Mouse (Mus musculus) macrophage (primary cell): Measurements from ENCODE around the gene Guca2a. TPM values are rescaled to one million over a fixed set of nuclear protein-coding genes. Genes with fewer than 3 reads are reported as not detected.

ENCODE experiments used
- H3K27ac ChIP-seq: fragments of 350-480 bp; formaldehyde crosslinking; 2 replicates; pipeline ENCODE4 v1.9.0; 2021
- H3K36me3 ChIP-seq: fragments of 350-480 bp; formaldehyde crosslinking; 2 replicates; pipeline ENCODE4 v1.9.0; 2021; ENCODE audit errors: inconsistent target
- H3K4me3 ChIP-seq: fragments of 350-480 bp; formaldehyde crosslinking; 2 replicates; pipeline ENCODE4 v1.9.0; 2021; ENCODE audit errors: inconsistent target
- H3K79me2 ChIP-seq: fragments of 350-480 bp; formaldehyde crosslinking; 2 replicates; pipeline ENCODE4 v1.9.0; 2021; ENCODE audit errors: inconsistent target
- WGBS: methylation state at CpG from one replicate; pipeline ENCODE4 v1.1.7; 2026; ENCODE audit warnings: inconsistent platforms; ENCODE audit not compliant: missing documents; 5-methylcytosine and 5-hydroxymethylcytosine counted together
- polyA plus RNA-seq: library from polyadenylated mRNA; stranded (reverse); fragments of 250-400 nt; gene quantifications from 3 replicates; pipeline ENCODE4 v1.2.4, GENCODE M21; 2018; ENCODE audit warnings: inconsistent platforms

Gene Guca2a
- polyA plus RNA-seq, 1 experiment from 2014 or later: not detected

DNA sequence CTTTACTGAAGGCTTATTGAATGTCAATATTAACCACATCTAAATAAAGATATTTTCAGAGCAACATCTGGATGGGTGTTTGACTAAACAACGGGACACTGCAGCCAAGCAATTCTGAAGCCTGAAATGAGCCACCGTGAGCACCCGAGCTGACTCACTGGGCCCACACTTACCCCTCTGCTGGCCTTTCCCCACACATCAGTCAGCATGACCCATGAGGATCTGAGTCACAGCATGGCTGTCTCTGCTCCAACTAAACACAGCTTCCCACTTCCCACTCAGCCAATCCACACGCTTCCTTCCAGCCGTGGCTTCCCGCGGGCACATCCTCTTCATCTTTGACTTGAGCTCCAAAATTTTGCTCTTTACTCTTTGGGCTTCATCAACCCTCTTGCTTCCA, 25.5 kb downstream of the Guca2a start:
- 52% methylated on average over 7 of the region's 7 CpGs for whole genome bisulfite sequencing
- Histone ChIP-seq H3K4me3 (no peak overlapping the region), H3K79me2 (no peaks in the 10 kb centered on the region), H3K36me3 (no peaks in the 10 kb centered on the region), H3K27ac (peak overlapping the region; percentile 33)

DNA sequence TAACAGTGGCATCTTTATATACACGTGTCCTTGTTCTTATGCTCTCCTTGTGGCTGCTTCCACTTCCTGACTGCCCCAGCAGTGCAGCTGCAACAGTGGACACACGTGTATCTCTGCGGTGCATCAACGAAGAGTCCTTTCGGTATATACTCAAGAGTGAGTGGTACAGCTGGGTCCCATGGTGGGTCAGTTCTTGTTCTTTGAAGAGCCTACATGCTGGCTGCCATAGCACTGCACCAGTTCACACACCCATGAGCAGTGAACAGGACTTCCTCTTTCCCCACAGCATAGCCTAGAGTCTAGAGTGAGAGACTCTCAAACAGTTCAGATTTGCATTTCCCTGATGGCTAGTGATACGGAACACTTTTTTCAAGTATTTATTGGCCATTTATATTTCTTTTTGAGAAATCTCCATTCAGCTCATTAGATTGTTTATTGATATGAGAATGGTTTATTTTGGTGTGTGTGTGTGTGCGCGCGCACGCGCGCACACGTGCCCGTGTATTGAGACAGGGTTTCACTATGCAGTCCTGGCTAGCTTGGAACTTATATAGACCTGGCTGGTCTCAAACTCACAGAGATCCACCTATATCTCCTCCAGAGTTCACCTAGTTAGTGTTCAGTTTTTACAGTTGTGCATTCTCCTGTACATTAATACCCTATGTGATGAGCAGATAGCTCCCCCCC, 26.0 kb downstream of the Guca2a start:
- H3K36me3 ChIP-seq: no peaks in the 10 kb centered on the region
- peak overlapping the region; percentile 33 for H3K27ac ChIP-seq
- no peak overlapping the region for H3K4me3 ChIP-seq
- 80% methylated on average over 14 of the region's 14 CpGs for WGBS
- no peaks in the 10 kb centered on the region for H3K79me2 ChIP-seq

DNA sequence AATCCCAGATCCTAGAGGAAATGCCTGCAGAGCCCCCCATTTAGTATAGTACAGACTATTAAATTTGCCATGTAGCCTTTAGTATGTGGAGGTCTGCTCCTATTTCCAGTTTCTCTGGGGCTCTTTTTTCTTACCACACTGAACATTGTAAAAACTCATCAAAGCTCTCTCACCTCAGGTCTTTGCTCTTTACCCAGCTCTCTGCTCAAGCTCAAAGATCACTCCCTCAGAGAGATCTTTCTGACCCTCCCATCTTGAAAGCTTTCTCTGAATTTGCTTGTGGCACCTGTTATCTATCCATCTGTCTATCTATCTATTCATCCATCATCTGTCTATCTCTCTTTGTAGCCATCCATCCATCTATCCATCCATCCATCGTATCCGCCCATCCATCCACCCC, 27.7 kb downstream of the Guca2a start:
- Histone ChIP-seq H3K27ac (no peak overlapping the region), H3K4me3 (no peak overlapping the region), H3K36me3 (no peaks in the 10 kb centered on the region), H3K79me2 (no peaks in the 10 kb centered on the region)
- 86% methylated on average over 2 of the region's 2 CpGs for WGBS

DNA sequence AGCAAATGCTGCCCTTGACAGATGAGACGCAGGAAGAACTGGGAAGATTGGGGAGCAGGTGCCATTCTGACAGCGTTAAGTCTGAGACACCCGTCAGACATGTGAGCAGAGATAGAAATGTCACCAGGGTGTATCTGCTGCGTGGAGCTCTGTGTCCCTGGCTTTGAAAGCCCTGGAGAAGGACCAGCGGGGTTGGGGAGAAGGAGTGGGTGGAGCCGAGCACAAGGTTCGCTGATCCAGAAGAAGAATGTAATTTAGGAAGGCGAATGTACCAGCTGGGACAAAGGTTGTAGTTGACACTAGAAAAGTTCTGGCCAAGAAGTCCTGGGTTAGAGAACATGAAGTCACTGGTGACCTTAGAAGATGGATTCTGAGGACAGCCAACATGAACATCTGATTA, 28.6 kb downstream of the Guca2a start:
- Histone ChIP-seq H3K4me3 (no peak overlapping the region), H3K36me3 (no peaks in the 10 kb centered on the region), H3K27ac (no peak overlapping the region), H3K79me2 (no peaks in the 10 kb centered on the region)
- WGBS: 88% methylated on average over 7 of the region's 8 CpGs

DNA sequence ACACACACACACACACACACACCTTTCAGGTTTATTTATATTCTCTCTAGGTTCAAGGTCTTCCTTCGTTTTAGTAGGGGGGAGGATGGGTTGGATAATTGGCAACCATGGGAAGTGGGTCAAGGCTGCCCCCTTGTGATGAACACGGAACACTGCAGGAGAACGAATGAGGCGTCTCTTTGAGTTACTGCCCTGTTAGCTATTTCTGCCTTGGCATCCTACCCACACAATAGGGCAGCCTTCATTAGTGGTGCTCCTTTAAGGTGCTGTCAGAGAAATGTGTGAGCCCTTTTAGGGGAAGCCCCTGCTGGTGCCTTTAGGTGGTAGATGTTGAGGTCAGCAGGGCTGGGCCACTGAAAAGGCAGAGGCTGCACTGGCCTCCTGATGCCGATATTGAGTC, 29.9 kb downstream of the Guca2a start:
- H3K4me3 ChIP-seq: no peak overlapping the region
- 34% methylated on average over 5 of the region's 5 CpGs for WGBS
- no peaks in the 10 kb centered on the region for H3K36me3 ChIP-seq
- no peak overlapping the region for H3K27ac ChIP-seq
- no peaks in the 10 kb centered on the region for H3K79me2 ChIP-seq

DNA sequence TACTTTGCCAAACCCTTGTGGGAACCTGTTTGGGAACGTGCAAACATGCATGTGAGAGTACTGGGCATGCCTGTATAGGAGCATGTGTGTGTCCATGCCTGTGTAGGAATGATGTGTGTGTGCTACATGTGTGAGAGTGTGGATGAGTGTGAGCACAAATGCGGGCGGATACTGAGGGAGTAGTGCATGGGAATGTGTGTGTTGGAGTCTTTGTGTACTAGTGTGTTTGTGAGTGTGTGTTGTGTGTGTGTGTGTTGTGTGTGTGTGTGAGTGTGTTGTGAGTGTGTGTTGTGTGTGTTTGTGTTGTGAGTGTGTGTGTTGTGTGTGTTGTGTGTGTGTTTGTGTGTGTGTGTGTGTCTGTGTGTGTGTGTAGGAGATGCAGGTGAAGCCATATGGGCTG, 30.7 kb downstream of the Guca2a start:
- no peaks in the 10 kb centered on the region for H3K79me2 ChIP-seq
- H3K4me3 ChIP-seq: no peak overlapping the region
- 94% methylated on average over 3 of the region's 3 CpGs for WGBS
- no peak overlapping the region for H3K27ac ChIP-seq
- H3K36me3 ChIP-seq: no peaks in the 10 kb centered on the region

DNA sequence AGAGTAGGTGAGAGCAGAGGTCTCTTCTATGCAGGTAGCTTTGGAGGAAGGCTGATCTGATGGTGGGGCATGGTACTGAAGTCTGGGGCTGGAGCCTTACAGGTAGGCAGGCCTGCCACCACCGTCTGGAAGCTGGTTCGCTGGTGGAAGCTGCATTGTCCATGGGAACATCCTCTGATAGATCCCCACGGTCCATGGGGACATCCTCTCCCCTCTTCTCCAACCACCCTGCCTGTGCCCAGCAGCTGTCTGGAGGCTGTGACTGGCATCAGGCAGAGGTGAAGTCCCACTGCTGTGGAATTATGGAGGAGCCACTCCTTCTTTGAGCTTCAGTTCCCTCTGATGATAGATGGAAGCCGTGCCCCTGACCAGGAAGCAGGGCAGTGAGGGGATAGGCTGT, 31.1 kb downstream of the Guca2a start:
- Histone ChIP-seq H3K36me3 (no peaks in the 10 kb centered on the region), H3K27ac (no peak overlapping the region), H3K79me2 (no peaks in the 10 kb centered on the region), H3K4me3 (no peak overlapping the region)
- WGBS: 91% methylated on average over 4 of the region's 4 CpGs

DNA sequence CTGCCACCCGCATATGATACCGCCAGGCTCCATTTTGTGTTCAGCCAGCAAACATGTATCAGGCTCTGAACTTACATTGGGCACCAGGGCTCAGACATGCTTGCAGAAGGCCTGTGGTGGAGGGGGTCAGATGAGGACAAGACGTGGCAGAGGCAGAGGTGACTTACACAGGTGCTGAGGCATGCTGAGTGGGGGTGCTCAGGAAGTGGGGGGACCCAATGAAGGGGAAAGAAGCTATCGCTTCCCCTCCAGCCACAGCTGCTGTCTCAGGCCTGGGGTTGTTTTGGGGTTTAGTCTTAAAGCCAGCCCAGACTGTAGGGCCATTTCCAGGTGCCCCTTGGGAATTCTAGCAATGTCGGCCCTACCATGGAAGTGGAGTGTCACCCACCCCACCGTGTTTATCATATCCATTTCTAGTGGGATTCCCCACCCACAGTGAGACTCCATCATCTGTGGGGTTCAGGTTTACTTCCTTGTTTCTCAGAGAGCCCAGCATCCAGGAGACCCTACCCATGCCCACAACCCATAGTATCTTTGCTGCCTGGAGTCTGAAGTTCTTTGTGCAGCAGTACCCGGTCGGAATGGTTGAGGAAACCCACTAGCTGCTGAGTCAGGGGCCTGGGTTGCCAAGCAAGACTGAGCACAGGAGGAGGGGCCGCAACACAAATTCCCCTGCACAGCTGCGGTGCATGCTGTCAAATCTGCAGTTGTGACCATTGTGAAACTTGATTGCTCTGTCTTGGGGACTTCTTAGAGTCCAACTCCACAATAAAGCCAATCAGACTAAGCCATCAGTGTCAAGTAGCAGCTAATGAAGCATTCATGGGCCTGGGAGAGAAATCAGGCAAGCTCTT, 32.1 kb downstream of the Guca2a start:
- no peak overlapping the region for H3K4me3 ChIP-seq
- H3K27ac ChIP-seq: no peak overlapping the region
- no peaks in the 10 kb centered on the region for H3K79me2 ChIP-seq
- 49% methylated on average over 9 of the region's 10 CpGs for WGBS
- no peaks in the 10 kb centered on the region for H3K36me3 ChIP-seq

DNA sequence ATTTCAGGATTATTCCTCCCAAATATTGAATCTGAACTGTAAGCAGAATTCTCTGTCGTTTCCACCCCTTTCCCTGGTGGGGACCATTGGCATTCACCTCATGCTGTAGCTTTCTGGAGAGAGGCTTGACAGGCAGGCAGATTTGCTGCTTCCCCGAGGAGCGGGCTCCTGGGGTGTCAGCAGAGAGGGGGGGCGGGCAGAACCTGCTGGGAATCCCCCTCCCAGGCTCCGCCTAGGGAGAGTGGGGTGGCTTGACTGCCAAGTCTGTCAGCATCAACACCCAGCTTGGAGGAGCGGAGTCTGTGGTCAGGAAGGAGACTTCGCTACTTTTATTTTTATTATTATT, 32.7 kb downstream of the Guca2a start:
- Histone ChIP-seq H3K36me3 (no peaks in the 10 kb centered on the region), H3K4me3 (no peak overlapping the region), H3K27ac (no peak overlapping the region), H3K79me2 (no peaks in the 10 kb centered on the region)
- WGBS: 66% methylated on average over 7 of the region's 7 CpGs

DNA sequence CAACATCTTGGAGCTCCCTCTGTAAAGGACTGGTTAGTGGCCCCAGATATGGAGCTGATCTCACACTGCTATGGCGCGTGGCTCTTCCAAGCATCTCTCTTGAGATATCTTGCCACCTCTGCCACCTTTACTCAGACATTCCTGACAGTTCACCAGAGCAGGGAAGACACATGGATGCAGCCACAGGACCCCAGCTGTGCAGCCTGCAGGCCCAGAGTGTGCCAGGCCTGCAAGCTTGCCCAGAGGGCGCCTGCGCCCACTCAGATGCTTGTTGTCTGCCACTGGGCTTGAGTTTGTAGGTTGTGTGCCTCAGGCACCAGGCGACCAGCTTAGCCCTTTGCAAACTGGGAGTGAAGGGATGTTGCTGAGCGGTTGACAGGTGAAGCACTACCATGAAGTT, 33.2 kb downstream of the Guca2a start:
- no peak overlapping the region for H3K4me3 ChIP-seq
- no peaks in the 10 kb centered on the region for H3K36me3 ChIP-seq
- 81% methylated on average over 6 of the region's 6 CpGs for WGBS
- H3K79me2 ChIP-seq: no peaks in the 10 kb centered on the region
- no peak overlapping the region for H3K27ac ChIP-seq

DNA sequence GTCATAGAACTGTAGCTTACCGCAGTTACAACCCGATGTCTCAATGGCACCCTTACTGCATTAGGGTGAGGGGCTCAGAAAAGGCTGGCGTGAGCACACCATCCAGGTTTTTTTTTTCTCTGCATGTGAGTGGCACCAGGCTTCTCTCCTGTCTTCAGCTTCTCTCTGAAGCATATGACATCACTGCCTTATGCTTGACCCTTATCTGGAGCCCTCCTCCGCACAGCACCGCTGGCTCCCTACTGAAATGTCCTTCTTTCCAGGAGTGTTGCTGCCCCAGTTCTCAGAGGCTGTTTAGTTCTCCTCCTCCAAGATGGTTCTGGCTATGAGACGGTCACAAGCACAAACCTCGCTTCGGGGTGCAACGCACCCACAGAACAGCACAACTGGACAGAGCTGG, 33.7 kb downstream of the Guca2a start:
- Histone ChIP-seq H3K27ac (no peak overlapping the region), H3K79me2 (no peaks in the 10 kb centered on the region), H3K4me3 (no peak overlapping the region), H3K36me3 (no peaks in the 10 kb centered on the region)
- 92% methylated on average over 9 of the region's 9 CpGs for WGBS

DNA sequence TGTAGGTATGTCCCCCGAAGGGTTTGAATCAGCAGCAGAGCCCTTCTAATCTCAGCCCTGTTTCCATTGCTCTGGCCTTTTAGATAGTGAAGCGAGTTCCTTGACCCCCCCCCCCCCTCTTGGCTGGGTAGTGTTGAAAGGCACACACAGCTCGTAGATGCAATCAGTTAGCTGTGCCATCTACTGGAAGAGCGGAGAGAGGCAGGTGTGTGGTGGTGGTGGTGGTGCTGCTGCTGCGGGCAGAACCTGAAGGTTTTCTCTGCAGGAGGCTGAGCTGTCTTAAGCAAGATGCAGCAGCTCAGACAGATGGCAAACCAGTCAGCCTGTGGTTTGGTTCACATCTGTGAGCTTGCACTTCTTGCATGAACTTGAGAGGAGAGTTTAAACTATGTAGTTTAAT, 35.2 kb downstream of the Guca2a start:
- Histone ChIP-seq H3K27ac (no peak overlapping the region), H3K36me3 (no peaks in the 10 kb centered on the region), H3K4me3 (no peak overlapping the region), H3K79me2 (no peaks in the 10 kb centered on the region)
- 52% methylated on average over 5 of the region's 5 CpGs for WGBS

DNA sequence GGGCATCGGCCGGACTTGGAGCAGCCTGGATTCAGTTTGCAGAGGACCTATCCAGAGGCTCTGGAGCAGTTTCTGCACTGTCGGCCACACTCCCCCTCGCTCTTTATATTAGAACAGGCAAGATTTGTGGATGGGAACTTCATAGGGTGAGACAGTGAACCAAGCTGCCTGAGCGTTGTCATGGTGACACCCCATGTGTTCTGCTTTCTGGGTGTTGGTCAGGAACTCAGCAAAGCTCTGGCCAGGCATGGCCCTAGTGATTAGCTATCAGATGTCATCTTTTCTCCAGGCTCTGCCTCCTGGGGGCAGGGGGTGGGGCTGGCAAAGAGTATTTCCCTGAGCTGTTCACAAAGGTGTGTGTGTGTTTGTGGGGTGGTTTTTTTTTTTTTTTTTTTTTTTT, 45.1 kb downstream of the Guca2a start:
- H3K27ac ChIP-seq: no peak overlapping the region
- no peak overlapping the region for H3K4me3 ChIP-seq
- H3K79me2 ChIP-seq: no peaks in the 10 kb centered on the region
- WGBS: 25% methylated on average over 2 of the region's 5 CpGs
- H3K36me3 ChIP-seq: no peaks in the 10 kb centered on the region

DNA sequence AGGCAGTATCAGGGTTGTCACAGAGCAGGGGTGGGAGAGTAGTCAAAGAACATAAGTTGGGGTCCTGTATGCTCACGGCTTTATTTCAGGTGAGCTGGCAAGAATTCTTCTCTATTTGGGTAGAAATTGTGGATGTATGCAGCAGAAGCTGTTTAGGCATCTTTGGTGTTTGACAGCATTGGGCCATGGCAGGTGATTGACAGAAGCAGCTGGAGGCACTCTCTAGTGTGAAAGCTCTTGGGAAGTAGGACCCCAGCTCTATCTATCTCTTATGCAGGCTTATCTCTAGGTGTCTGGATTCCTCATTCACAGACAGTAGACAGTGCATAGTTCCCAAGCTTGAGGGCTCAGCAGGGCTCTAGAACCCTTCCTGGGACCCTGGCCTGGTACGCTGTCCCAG, 48.2 kb downstream of the Guca2a start:
- H3K79me2 ChIP-seq: no peaks in the 10 kb centered on the region
- H3K27ac ChIP-seq: no peak overlapping the region
- H3K36me3 ChIP-seq: no peaks in the 10 kb centered on the region
- 100% methylated on average over 2 of the region's 2 CpGs for WGBS
- H3K4me3 ChIP-seq: no peak overlapping the region
